Mouse (Mus musculus) lung, adult 2 months (tissue): Measurements from ENCODE around the gene Slc23a2.

Experiments used
- CTCF ChIP-seq: fragments of 200-500 bp; IDR thresholded peaks from 2 replicates; pipeline ENCODE4 v1.5.1; 2011; ENCODE audit warnings: mild to moderate bottlenecking, low read length, control low read depth; ENCODE audit not compliant: insufficient read depth
- POLR2A ChIP-seq: fragments of 200-500 bp; IDR thresholded peaks from 2 replicates; pipeline ENCODE4 v1.6.1; 2011; ENCODE audit warnings: low read depth, mild to moderate bottlenecking, control low read depth, low read length, borderline replicate concordance; ENCODE audit errors: extremely low read depth

DNA sequence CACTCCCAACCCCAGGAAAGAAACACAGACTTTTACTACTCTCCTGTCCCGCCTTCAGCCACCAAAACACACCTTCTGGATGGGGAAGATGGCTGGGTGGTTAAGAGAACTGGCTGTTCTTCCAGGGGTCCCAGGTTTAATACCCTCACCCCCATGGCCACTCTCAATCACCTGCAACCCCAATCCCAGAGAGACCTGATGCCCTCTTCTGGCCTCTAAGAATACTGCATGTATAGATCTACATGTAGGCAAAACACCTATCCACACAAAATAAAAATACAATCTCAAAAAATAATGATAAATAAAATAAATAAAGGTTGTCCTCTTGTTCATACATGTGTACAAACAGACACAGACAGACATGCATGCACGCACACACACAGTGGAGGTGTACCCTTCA is 5.8 kb downstream of the Slc23a2 start:
- no peak for TF ChIP-seq POLR2A
- no peak for TF ChIP-seq CTCF
